Mouse (Mus musculus) layer of hippocampus, postnatal 10 days (tissue): ENCODE measurements at regions not wholly inside any gene's neighbourhood (a gene's known extent, or its start where the extent isn't known, plus 50 kb on each side); places are given as distances from the start of the nearest gene placed in this dataset.

Source experiments
- DNase-seq, 2 experiments: peaks; one replicate each; pipeline ENCODE4 v3.0.0; 2021; ENCODE audit warnings: low spot score in 2 of 2

DNA sequence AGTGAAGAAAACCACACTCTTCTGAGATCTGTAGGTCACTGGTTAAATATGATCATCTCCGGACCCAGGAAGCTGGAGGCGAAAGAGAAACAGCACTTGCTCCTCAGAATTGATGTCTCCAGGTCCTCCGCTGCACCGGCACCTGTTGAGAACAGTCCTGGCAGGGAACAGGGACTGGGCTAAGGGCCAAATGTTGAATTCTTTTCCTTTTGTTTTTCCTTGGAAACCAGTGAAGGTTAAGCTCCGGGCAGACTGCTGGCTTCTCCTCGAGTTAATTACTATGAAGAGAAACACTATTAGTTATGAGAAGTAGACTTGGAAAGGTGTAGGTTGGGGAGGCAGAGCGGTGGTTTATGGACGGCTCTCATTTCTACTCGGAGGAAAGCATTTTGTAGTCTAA, 242.7 kb downstream of the Rngtt start:
- no peak for DNase-seq

DNA sequence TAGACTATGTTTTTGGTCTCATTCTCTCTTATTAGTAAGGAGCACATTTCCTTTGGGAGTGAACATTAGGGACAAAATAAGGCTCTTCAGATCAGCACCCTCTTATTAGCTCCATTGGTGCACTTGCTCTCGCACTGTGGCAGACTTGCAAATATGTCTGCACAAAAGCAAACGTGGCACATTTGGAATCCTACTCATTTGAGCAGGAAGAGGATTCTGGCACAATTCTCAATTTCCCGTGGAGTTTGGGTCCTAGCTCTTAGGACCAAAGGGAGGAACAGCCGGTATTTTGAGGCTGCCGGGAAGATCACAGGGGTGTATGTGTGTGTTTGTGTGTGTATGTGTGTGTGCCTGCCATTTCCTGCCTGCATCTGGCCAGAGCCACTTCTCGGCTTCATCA, 244.5 kb downstream of the Rngtt start:
- DNase-seq: no peak

DNA sequence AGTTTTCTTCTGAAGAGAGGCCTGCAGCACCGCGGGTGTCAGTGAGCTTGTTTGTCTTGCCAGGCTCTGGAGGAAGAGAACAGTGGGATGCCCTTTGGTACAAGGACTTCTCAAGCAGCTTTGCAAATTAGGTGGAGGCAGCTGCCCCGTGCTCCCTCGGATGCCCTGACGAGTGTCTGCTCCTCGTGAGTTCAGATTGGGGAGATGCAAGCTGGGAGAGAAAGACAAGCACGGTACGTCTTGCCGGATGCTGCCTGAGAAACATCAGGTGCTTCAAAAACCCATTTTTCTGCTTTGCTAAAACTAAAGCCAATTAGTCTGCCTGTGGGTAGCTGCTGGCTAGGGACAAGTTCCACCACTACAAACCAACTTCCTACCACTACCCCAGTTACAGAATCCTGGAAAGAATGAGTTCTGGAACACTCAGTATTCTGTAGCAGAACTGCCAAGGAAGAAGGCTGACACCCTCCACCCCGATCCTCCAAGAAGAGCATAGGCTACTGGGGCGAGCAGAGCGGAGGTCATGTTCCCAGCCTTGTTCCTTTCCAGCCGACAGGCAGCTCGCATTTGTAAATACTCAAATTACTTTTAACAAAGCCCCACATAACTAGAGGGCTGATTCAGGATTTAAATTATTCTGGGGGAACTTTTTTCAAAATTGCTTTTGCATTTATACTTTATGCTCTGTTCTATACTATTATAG, 245.3 kb downstream of the Rngtt start:
- DNase-seq: peak in 1 of 2 experiments; percentile 38

DNA sequence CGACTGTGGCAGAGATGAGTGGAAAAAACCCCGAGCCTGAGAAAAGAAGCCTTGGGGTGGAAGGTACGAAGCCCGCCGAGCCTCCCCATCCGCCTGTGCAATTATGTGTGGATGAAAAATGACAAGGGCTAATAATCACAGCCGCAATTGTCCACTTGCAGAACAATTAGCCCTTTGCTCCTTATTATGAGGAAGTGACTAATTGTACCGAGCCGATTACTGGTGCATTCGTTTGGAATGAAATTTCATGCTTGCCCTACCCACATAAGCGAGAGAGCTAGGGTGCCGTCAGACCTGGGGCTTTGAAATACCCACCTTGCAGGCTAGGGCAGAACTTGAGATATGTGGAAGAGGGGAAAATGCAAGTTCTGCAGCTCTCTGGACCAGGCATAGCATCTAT, 245.9 kb downstream of the Rngtt start:
- DNase-seq: no peak

DNA sequence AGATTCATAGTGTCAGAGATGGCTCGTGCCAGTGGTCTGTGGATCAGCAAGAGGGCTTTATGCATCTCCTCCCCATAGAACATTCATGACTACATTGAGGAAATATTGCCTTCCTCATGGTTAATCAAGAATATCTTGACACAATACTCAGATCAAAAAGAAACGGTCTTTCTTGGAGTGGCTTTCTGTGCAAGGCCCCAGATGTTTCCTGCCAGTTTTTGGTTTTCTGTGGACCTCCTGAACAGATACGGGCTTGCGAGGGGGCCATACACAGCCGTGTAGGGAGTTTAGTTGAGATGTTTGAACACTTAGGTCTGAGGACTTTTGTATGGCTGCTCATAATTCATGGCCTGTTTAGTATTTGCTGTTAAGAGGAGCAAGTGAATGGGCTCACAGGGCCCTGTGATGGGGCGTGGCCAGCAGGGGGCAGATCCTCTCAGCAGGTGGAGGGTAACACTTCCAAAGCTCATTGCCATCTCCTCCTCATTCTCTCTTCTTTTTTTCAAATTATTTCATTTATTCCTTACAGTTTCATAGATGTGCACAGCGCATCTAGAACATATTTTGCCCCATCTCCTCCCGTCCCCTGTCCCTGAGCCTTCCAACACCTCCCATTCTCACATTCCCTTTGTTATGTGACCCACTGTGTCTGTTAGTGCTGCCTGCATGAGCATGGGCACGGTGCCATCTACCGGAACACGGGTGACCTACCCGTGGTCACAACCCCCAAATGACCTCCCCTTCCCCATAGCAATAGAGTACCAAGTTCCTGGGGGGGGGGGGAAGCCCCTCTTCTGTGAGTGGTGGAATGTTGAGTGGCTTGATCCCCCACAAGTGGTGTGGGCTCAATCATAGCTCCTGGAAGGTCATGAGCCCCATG, 246.8 kb downstream of the Rngtt start:
- no peak for DNase-seq

DNA sequence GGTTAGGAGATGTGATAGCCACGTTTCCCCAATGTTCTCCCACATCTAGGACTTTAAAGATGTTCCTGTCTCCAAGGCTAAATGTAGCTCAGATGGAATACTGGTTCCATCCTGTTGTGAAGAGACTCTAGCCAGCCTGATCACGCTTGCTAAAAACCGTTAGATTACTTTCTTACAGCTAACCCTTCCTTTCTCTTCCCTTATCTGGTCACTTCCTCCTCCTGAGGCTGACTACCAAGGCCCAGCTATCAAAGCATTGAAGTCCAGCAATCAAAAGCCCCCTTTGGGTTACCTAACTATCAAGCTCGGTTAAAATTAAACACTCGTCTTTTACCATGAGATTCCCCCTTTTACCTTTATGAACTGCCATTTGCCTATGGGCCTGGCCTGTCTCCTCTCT, 260.2 kb downstream of the Rngtt start:
- no peak for DNase-seq

DNA sequence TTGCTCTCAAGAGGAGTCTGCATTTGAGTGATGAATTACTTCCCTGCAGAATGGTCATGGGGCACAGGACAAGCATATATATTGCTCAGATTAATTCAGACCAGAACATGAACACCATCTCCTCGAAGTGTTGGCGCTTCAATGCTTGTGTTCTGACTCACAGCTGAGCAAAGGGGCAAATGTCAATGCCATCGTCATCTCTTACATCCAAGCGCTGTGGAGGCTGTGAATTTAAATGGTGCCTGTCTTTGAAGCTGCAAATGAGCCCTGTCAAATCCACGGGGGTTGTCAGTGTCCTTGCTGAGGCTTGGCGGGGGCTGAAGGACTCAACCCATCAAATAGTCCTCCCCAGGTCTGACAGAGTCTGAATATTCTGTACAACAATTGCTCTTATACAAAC, 261.2 kb downstream of the Rngtt start:
- no peak for DNase-seq

DNA sequence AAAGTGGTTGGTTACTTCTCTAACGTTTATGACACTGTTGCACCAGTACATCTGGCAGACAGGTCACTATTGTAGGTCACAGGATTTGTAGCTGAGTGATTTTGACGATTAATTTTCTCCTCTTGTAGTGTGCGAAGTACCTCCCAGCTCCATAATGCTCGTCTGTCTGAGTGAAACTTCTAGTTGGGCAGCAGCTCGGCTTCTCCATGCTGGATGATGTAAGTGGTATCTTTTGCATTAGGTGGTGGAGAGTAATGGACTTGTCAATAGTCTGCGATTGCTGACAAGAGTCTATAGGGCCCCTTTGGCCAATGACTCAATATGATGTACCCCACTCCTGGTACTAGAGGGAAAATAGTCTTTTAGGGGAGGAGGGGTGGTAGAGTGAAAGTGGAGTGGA, 267.5 kb downstream of the Rngtt start:
- DNase-seq: no peak

DNA sequence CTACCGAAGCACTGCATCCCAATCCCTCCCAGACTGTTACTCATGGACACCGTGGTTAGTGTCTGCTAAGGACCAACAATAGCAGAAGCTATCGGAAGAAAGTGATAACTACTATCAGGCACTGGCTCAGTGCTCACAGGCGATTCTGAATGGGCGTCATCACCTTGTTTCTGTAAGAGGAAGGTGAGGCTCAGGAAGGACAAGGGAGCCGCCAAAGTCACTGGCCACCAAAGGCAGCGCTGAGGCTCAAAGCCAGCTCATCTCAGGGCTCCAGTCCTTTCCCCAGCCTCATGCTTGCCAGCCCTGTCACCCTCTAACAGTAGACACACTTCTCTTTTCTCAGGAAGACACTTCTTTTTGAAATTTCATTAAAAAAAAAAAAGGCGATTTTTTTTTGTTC, 270.4 kb downstream of the Rngtt start:
- DNase-seq: no peak

DNA sequence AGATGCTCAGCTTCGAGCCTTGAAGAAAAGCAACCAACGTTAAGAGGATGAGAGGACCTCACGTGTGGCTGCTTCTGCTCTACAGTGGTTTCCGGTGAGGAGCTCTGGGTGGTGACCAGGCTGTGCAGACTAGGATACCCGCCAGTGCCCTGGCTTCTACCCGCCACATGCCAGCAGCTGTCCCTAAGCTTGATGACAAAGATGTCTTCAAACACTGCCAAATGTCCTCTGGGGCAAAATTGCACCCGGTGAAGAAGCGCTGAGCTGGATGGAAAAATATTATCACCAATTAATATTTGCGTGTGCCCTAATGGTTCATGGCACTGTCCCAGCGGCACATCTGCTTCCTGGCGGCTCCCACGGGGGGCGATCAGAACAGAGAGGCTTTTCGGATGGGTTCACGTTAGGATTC, 271.1 kb downstream of the Rngtt start:
- DNase-seq: no peak

DNA sequence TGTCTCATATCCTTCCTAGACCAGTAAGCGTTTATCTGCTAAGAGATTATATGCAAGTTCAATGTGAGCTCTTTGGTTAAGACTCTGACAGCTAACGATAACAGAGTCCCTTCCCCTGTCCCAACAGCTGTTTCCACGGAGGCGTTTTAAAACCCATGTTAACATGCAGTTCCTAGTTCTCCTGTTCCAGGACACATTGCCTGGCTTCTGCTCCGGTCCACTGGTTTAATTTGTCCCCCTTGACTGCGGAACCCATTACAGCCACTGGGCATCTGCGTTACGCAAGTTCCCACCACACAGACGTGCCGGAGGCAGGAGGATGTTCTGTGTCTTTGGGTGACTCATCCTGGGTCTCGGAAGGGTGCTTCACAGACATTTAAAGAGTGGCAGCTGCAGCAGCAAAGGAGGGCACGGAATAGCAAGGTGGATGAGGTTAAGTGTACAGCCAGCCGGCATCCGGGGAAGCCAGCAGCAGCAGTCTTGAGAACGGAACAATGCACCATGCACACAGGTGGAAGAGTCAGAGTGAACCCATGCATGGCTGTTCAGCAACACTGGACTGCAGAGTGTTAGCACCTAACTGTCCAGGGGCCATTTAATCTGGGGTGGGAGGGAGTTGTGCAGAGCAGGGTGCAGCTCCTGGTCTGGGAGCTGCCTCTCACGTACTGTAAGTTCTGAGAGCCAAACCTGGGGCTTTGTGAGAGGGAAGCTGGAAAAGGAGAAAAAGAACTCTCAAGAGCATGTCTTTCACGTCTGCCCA, 271.8 kb downstream of the Rngtt start:
- no peak for DNase-seq

DNA sequence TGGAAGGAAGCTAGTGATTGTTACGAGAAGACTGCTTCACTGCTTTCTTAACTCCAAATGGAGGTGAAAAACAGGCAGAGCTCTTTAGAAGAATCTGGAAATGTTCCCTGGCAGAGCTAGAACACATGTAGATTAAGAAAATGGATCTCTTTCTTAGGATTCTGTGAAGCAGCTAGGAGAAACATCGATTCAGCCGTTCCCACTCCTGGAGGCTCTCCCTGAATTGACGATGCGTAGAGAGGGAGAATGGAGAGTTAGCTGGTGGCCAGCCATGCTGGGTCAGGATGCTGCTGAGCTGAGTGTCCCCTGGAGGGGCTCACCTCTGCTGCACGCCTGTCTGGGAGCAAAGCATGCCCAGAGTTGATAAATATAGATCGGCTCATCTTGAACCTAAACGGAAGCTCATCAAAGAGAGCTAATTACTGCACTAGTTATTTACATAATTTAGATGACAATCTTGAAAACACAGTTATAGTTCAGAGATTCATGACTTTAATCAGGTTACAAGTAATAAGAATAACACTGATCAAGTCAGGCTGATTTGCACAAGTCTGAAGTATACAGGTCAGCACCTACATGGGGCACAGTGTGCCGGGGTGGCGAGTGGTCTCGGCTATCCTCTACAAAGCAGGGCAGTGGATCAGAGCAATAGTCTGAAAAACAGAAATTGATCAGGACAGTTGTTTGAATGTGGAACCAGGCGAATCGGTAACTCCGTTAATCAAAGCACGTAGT, 273.0 kb downstream of the Rngtt start:
- DNase-seq: no peak

DNA sequence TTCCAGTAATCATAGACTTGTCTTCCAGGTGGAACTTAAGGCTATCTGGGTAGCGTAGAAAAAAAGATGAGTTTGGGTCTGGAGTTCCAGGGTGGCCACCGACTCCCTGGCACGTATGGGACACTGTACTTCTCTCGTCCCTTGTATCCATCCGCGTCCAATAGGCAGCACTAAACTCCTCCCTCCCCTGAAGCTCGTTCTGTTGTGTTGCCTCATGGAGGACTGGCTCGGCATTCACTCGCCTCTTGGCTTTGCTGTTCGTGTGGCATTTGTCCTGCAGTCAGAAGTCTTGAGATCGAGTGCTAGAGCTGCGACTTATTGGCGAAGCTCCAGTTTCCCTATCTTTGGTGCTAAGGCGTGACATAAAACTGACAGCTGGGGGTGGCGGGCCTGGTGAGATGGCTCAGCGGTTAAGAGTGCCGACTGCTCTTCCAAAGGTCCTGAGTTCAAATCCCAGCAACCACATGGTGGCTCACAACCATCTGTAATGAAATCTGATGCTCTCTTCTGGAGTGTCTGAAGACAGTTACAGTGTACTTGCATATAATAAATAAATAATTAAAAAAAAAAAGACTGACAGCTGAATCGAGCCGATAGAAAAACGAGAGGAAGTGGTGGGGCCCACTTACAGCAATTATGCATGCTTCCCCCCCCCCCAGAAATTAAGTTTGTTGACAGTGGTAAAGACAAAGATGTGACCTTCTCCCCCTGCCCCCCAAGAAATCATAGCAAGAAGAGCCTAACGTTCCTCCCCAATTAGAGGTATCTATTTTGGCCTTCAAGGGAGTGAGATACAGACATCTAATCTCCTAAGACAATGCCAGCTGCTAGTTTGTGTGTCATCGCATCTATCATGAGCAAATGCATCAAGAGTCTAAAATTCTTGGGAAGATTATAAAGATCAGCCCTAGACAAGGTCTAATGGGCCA, 274.1 kb downstream of the Rngtt start:
- no peak for DNase-seq

DNA sequence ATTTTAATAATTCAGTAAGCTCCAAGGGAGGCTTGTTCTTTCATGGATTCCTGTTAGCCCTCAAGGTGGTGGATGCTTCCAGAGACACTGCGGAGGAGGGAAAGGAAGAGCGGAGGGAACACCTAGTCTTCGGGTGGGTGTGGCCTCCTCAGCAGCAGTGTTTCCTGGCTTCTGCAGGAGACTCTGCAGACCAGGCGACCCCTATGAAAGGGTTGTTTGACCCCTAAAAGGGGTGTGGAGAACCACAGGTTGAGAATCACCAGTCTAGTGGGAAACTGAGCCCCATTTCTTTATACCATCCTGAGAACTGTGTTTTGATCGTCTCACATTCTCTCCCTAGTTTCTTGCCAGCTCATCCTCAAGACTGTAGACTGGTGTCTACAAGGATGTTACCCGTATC, 275.7 kb downstream of the Rngtt start:
- DNase-seq: no peak

DNA sequence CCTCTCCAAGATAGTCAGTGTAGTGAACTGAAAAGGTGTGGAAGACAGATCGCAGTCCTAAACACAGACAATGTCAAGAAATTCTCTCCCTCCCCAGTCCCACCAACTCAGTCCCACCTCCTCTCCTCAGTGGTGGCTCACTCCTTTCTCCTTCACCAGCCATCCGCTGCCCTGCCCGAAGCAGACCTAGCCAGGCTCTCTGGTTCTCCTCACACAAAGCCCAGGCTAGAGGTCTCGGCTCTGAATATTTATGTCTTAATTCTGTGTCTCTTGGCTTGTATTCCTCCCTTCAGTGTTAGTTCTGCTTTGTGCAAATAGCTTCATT, 276.1 kb downstream of the Rngtt start:
- no peak for DNase-seq

DNA sequence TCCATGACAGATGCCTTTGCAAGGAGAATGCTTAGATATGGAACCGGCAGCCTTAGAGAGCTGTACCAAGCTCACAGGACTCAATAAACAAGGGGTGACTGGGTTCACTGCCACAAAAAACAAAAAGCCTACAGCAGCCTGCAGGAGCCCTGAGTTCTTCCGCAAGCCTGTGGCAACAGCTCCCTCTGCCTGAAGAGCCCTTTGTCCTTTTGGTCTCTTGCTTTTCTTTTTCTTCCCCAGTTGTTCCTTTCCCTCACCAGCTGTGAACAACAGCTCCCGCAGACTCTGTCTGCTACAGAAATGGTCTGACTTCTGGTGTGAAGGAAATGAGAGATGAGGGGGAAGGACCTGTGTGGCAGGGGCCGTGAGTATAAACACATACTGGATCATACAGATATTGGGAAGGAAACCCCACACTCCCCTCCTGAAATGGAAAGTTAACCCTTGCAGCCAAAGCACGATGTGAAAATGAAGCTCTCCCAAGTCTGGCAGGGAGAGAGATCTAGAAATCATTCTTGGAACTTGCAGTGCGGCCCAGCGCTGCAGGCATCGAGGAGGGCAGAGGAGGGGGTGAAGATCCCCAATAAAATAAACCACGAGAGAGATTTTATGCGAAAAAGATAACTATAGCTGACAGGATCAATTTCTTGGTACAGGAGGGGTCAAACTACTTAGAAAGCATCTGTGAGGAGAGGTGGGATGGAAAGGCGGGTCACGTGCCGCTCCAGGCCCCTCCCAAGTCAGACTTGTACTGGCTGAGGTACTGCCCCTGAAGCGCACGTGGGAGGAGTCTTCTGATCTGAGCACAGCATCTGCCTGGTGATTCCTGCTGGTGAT, 276.7 kb downstream of the Rngtt start:
- DNase-seq: peak; percentile 40 to 62

DNA sequence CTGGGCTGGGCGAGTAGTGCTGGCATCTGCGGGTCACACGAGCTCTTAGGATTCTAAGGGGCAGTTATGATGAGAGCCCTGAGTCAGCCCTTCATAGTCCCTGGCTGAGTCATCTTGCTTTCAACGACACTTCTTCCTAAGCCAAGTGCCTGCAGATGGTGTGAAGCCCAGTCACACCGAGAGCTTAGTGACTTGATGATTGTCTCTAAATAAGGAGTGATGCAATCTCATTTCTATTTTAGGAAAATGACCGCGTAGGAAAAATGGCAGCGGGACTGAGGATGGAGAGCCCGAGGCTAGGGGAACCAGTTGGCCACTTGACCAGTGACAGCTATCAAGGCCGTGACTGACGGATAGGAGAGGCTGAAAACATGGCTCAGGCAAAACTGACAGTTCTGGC, 277.6 kb downstream of the Rngtt start:
- no peak for DNase-seq

DNA sequence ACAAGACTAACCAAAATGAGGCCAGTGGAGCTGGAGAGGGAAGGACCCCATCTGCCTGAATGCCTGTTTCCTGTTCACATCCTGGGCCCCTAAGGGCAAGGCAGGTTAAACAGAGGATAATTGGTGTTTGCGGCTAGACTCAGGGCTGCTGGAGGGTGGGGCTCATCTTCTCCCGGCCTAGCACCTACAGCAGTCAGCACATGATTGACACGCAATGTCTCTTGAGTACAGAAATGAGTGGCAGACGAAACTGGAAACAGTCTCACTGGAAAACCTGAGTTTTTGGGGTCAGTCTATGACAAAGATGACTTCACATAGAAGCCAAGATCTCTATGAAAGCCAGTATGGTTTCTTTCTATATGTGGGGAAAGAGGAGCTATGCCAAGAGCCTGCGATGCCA, 278.0 kb downstream of the Rngtt start:
- DNase-seq: no peak

DNA sequence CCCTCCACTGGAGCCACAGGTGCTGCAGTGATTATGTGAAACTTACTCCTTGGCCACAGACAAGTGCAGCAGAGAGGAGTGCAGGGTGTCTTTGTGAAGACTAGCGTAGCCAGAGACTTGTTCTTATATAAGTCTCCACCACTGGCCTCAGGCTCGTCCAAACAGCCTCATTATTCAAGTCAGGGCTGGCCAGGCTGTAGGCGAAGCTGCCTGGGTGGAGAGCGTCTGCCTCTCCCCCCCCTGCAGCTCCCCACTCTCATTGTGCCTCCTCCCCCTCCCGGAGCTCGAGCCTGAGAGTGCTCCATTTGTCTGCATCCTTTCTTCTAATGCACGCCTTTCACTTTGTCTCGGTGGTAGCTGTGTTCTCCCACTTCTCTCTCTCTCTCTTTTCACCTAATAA, 279.1 kb downstream of the Rngtt start:
- no peak for DNase-seq
